Mouse (Mus musculus): Measurements from ENCODE around the gene Hist1h1c. TPM values are rescaled to one million over a fixed set of nuclear protein-coding genes. Genes with fewer than 3 reads are reported as not detected.
"Not testable (repeated sequence)": the region's sequence is repeated elsewhere in the genome, so short reads cannot be mapped to it uniquely, and the experiment has no call there.

The Hist1h1c gene
- total and polyA plus RNA-seq, 3 experiments: 10.5 to 623 (median 514) TPM

- Histone ChIP-seq H3K36me3 (replicated peaks) (no peaks in the 10 kb centered on the region), H3K27me3 (ENCODE audit: insufficient read depth, low read length) (peaks cover 17% of the 10 kb centered on the region), H3K4me1 (ENCODE audit: insufficient read depth, low read depth, low read length) (peaks cover 25% of the 10 kb centered on the region), H3K9me3 (replicated peaks) (no peaks in the 10 kb centered on the region), H3K4me3 (ENCODE audit: low read depth, low read length) (no peak overlapping the region)
- TF ChIP-seq GATA1 (IDR thresholded peaks at IDR 0.05; ENCODE audit: borderline replicate concordance, low read length) (no peak), TAL1 (conservative IDR thresholded peaks at IDR 0.05; ENCODE audit: low read depth, low read length) (no peak), GATA2 (IDR thresholded peaks at IDR 0.05; ENCODE audit: borderline replicate concordance, low read depth, low read length) (no peak), POLR2AphosphoS5 (IDR thresholded peaks at IDR 0.05; ENCODE audit: insufficient replicate concordance, low read depth, low read length) (no peak), CTCF (IDR thresholded peaks at IDR 0.05; ENCODE audit: low read depth, low read length) (no peak)
- ATAC-seq (ENCODE audit: extremely low read depth, insufficient number of reproducible peaks, low FRiP score, poor library complexity, severe bottlenecking): no peak
- DNase-seq (ENCODE audit: low spot score): no peak
These were observed 36.4 kb upstream of the Hist1h1c start for GRCm38 (mm10) chr13:23702220-23702619.

GRCm38 (mm10) chr13:23702801-23703200, 35.8 kb upstream of the Hist1h1c start:
- not testable (repeated sequence) for H3K9me3 ChIP-seq (replicated peaks); H3K4me3 ChIP-seq (ENCODE audit: low read depth, low read length); ATAC-seq (ENCODE audit: extremely low read depth, insufficient number of reproducible peaks, low FRiP score, poor library complexity, severe bottlenecking); DNase-seq (ENCODE audit: low spot score); H3K36me3 ChIP-seq (replicated peaks)
- H3K27me3 ChIP-seq (ENCODE audit: insufficient read depth, low read length): peaks cover 22% of the 10 kb centered on the region
- peaks cover 25% of the 10 kb centered on the region for H3K4me1 ChIP-seq (ENCODE audit: insufficient read depth, low read depth, low read length)

GRCm38 (mm10) chr13:23705751-23706356, 32.8 kb upstream of the Hist1h1c start:
- H3K4me1 ChIP-seq (ENCODE audit: insufficient read depth, low read depth, low read length): peaks cover 29% of the 10 kb centered on the region

DNA sequence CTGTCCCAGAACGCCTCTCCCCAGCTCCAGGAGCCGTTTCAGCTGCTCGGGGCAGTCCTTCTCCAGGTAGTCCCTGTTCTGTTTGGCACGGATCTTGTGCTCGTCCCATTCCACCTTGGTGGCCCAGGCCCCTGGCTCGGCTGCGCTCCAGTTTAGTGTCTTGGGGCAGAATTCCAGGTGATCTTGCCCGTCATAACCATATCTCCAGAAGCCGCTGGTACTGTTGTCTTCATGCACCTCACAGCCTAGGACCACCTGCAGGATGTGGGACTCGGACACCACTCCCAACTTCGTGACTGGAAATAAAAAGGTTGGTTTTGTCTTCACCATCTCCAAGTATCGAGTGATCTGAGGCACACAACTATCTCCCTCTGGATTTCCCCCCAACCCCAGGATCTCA, 31.8 kb upstream of the Hist1h1c start:
- H3K36me3 ChIP-seq (replicated peaks): no peaks in the 10 kb centered on the region
- TF ChIP-seq CTCF (IDR thresholded peaks at IDR 0.05; ENCODE audit: low read depth, low read length) (no peak), GATA1 (IDR thresholded peaks at IDR 0.05; ENCODE audit: borderline replicate concordance, low read length) (no peak), POLR2AphosphoS5 (IDR thresholded peaks at IDR 0.05; ENCODE audit: insufficient replicate concordance, low read depth, low read length) (no peak), GATA2 (IDR thresholded peaks at IDR 0.05; ENCODE audit: borderline replicate concordance, low read depth, low read length) (no peak), TAL1 (conservative IDR thresholded peaks at IDR 0.05; ENCODE audit: low read depth, low read length) (no peak)
- DNase-seq (ENCODE audit: low spot score) (no peak), ATAC-seq (ENCODE audit: extremely low read depth, insufficient number of reproducible peaks, low FRiP score, poor library complexity, severe bottlenecking) (no peak)
- peaks cover 25% of the 10 kb centered on the region for H3K4me1 ChIP-seq (ENCODE audit: insufficient read depth, low read depth, low read length)
- no peak overlapping the region for H3K4me3 ChIP-seq (ENCODE audit: low read depth, low read length)
- H3K9me3 ChIP-seq (replicated peaks): no peaks in the 10 kb centered on the region
- peaks cover 50% of the 10 kb centered on the region for H3K27me3 ChIP-seq (ENCODE audit: insufficient read depth, low read length)

More at GRCm38 (mm10) chr13:23705751-23706356, 32.8 kb upstream of the Hist1h1c start:
- no peaks in the 10 kb centered on the region for H3K9me3 ChIP-seq (replicated peaks)
- TF ChIP-seq TAL1 (conservative IDR thresholded peaks at IDR 0.05; ENCODE audit: low read depth, low read length): no peak
- TF ChIP-seq POLR2AphosphoS5 (IDR thresholded peaks at IDR 0.05; ENCODE audit: insufficient replicate concordance, low read depth, low read length): no peak
- TF ChIP-seq GATA2 (IDR thresholded peaks at IDR 0.05; ENCODE audit: borderline replicate concordance, low read depth, low read length): no peak
- no peak for TF ChIP-seq GATA1 (IDR thresholded peaks at IDR 0.05; ENCODE audit: borderline replicate concordance, low read length)
- TF ChIP-seq CTCF (IDR thresholded peaks at IDR 0.05; ENCODE audit: low read depth, low read length): no peak
- H3K27me3 ChIP-seq (ENCODE audit: insufficient read depth, low read length): peaks cover 43% of the 10 kb centered on the region
- DNase-seq (ENCODE audit: low spot score) (no peak), ATAC-seq (ENCODE audit: extremely low read depth, insufficient number of reproducible peaks, low FRiP score, poor library complexity, severe bottlenecking) (no peak)
- no peaks in the 10 kb centered on the region for H3K36me3 ChIP-seq (replicated peaks)
- no peak overlapping the region for H3K4me3 ChIP-seq (ENCODE audit: low read depth, low read length)

GRCm38 (mm10) chr13:23708041-23708440, 30.6 kb upstream of the Hist1h1c start:
- Histone ChIP-seq H3K4me1 (ENCODE audit: insufficient read depth, low read depth, low read length) (peaks cover 20% of the 10 kb centered on the region), H3K36me3 (replicated peaks) (no peaks in the 10 kb centered on the region), H3K9me3 (replicated peaks) (no peaks in the 10 kb centered on the region), H3K27me3 (ENCODE audit: insufficient read depth, low read length) (peaks cover 50% of the 10 kb centered on the region), H3K4me3 (ENCODE audit: low read depth, low read length) (no peak overlapping the region)
- DNase-seq (ENCODE audit: low spot score) (no peak), ATAC-seq (ENCODE audit: extremely low read depth, insufficient number of reproducible peaks, low FRiP score, poor library complexity, severe bottlenecking) (no peak)
- TF ChIP-seq GATA1 (IDR thresholded peaks at IDR 0.05; ENCODE audit: borderline replicate concordance, low read length): no peak
- TF ChIP-seq POLR2AphosphoS5 (IDR thresholded peaks at IDR 0.05; ENCODE audit: insufficient replicate concordance, low read depth, low read length): no peak
- no peak for TF ChIP-seq CTCF (IDR thresholded peaks at IDR 0.05; ENCODE audit: low read depth, low read length)
- no peak for TF ChIP-seq GATA2 (IDR thresholded peaks at IDR 0.05; ENCODE audit: borderline replicate concordance, low read depth, low read length)
- no peak for TF ChIP-seq TAL1 (conservative IDR thresholded peaks at IDR 0.05; ENCODE audit: low read depth, low read length)

DNA sequence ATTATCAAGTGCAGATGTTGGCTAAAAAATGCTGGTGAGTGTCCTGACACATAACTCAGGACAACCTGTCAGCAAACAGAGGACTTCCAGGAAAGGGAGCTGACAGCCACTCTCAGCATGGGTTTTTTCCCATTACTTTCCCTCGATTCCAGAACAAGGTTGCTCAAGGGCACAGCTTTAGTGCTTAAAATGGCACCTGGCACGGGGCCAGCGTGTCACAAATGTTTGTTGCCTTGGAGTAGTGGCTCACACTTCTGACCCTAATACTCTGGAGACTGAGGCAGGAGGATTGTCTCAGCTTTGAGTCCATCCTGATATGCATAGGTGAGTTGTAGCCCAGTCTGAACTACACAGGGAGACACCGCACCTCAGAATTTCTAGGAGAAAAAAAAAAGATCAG, 30.0 kb upstream of the Hist1h1c start:
- Histone ChIP-seq H3K4me1 (ENCODE audit: insufficient read depth, low read depth, low read length) (peaks cover 20% of the 10 kb centered on the region), H3K9me3 (replicated peaks) (no peaks in the 10 kb centered on the region), H3K27me3 (ENCODE audit: insufficient read depth, low read length) (peaks cover 53% of the 10 kb centered on the region), H3K36me3 (replicated peaks) (no peaks in the 10 kb centered on the region), H3K4me3 (ENCODE audit: low read depth, low read length) (no peak overlapping the region)
- DNase-seq (ENCODE audit: low spot score) (no peak), ATAC-seq (ENCODE audit: extremely low read depth, insufficient number of reproducible peaks, low FRiP score, poor library complexity, severe bottlenecking) (no peak)
- TF ChIP-seq GATA2 (IDR thresholded peaks at IDR 0.05; ENCODE audit: borderline replicate concordance, low read depth, low read length) (no peak), GATA1 (IDR thresholded peaks at IDR 0.05; ENCODE audit: borderline replicate concordance, low read length) (no peak), CTCF (IDR thresholded peaks at IDR 0.05; ENCODE audit: low read depth, low read length) (no peak), TAL1 (conservative IDR thresholded peaks at IDR 0.05; ENCODE audit: low read depth, low read length) (no peak), POLR2AphosphoS5 (IDR thresholded peaks at IDR 0.05; ENCODE audit: insufficient replicate concordance, low read depth, low read length) (no peak)

Data from G1E (cell line).